20 mouse cellular contexts compared by ENCODE assay signal in the genomic region with DNA sequence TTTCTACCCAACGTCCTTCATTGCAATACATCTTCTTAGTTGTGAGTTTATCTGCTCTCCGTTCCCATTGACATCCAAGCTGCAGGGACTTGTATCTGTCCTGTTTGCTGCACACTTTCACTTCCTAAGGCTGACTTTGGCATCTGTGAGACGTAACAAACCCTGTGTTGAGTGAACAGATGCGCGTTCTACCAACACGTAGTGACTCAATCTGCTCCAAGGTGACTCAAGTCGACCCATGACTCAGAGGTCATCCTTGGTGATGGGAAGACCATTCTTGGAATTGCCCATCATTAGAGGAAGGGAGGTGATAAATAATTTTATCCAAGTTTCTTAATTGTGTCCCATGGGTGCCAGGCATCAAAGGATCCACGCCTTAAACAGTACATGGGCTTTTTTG.
DNase-seq lines count a peak whose midpoint lies in the region; TF ChIP-seq lines count a peak whose summit lies in the region.
"Had no signal": no experiment of that assay in that cellular context is flagged by ENCODE, and none has a peak within 500 bp of the region (broad histone marks: within the 10 kb centered on the region; RNA-seq: fewer than 3 reads in every experiment).

No protein-coding gene starts in this region.

- H3K4me2 ChIP-seq in CH12.LX (ENCODE audit: insufficient read depth, low read depth, poor library complexity, severe bottlenecking): no peak overlapping the region
- peak overlapping the region; percentile 31 for H3K4me2 ChIP-seq in myocyte (ENCODE audit: low read depth)
- H3K4me2 ChIP-seq: forebrain, embryonic 13.5 days; heart, embryonic 13.5 days; hindbrain, embryonic 12.5 days; hindbrain, embryonic 15.5 days had no signal

- no peaks in the 10 kb centered on the region for H3K27me3 ChIP-seq in CH12.LX (replicated peaks)
- no peaks in the 10 kb centered on the region for H3K27me3 ChIP-seq in myocyte (ENCODE audit: control insufficient read depth, insufficient read depth, insufficient read length)
- H3K27me3 ChIP-seq: forebrain, embryonic 13.5 days; heart, embryonic 13.5 days; hindbrain, embryonic 12.5 days; hindbrain, embryonic 15.5 days had no signal

- no peak overlapping the region for H3K27ac ChIP-seq in CH12.LX (ENCODE audit: insufficient read depth, low read depth)
- H3K27ac ChIP-seq: forebrain, embryonic 10.5 days; forebrain, embryonic 13.5 days; gastrocnemius, adult 2 months; heart, adult 2 months; heart, embryonic 10.5 days; heart, embryonic 13.5 days; hindbrain, embryonic 12.5 days; hindbrain, embryonic 15.5 days had no signal

- in situ Hi-C loops in CH12.LX (cut with MboI; ENCODE audit: low pct_ligation_motif_present, low pct_unique_long_range_greater_than_20kb, low sequenced_read_pairs): no loop called here

- H3K36me3 ChIP-seq in CH12.LX (replicated peaks in 1 of 2; ENCODE audit: control insufficient read depth in 1 of 2, insufficient read depth in 1 of 2, low read length in 1 of 2) (no peaks in the 10 kb centered on the region), myocyte (ENCODE audit: control insufficient read depth, insufficient read depth) (no peaks in the 10 kb centered on the region)
- H3K36me3 ChIP-seq: heart, embryonic 10.5 days; heart, embryonic 13.5 days; hindbrain, embryonic 12.5 days; hindbrain, embryonic 15.5 days had no signal

- DNase-seq in adrenal gland, adult 2 months: peak; percentile 16
- DNase-seq in adrenal gland, postnatal 25 days: no peak
- DNase-seq in 3134 (ENCODE audit: extremely low read depth, insufficient read length, low spot score) (peak; percentile 68), CH12.LX (ENCODE audit: extremely low read depth) (peak; percentile 2)
- DNase-seq in gastrocnemius, postnatal 10 days: no peak
- no peak for DNase-seq in cerebellum, postnatal 14 days
- DNase-seq: adrenal gland, postnatal 10 days; cerebellum, adult 11 months; cerebellum, adult 8-10 months; cerebellum, postnatal 10 days; gastrocnemius, adult 2 months; gastrocnemius, postnatal 25 days; heart, adult 2 months had no signal

- TF ChIP-seq POLR2A in CH12.LX (IDR thresholded peaks at IDR 0.05; ENCODE audit: low read depth, low read length) (no peak), myocyte (IDR thresholded peaks at IDR 0.05; ENCODE audit: insufficient read length, low read depth) (no peak)

- H3K9me3 ChIP-seq in CH12.LX (replicated peaks; ENCODE audit: low read length): no peaks in the 10 kb centered on the region
- H3K9me3 ChIP-seq: forebrain, embryonic 10.5 days; forebrain, embryonic 13.5 days; heart, embryonic 10.5 days; heart, embryonic 13.5 days; hindbrain, embryonic 12.5 days; hindbrain, embryonic 15.5 days had no signal

- no peak overlapping the region for H3ac ChIP-seq in myocyte (ENCODE audit: control insufficient read depth, insufficient read length)

- TF ChIP-seq EP300 in CH12.LX (IDR thresholded peaks at IDR 0.05; ENCODE audit: low read length): no peak

- no peak overlapping the region for H3K9ac ChIP-seq in CH12.LX (ENCODE audit: insufficient read depth, low read depth)
- H3K9ac ChIP-seq: forebrain, embryonic 13.5 days; heart, embryonic 13.5 days; hindbrain, embryonic 12.5 days; hindbrain, embryonic 15.5 days had no signal

- TF ChIP-seq RAD21 in CH12.LX (IDR thresholded peaks at IDR 0.05; ENCODE audit: low read depth, low read length): no peak

- H3K4me3 ChIP-seq in CH12.LX (replicated peaks in 1 of 3; ENCODE audit: low read depth in 2 of 3, low read length in 2 of 3, poor library complexity in 1 of 3) (no peak overlapping the region), myocyte (no peak overlapping the region)
- H3K4me3 ChIP-seq: forebrain, embryonic 10.5 days; forebrain, embryonic 13.5 days; gastrocnemius, adult 2 months; heart, adult 2 months; heart, embryonic 10.5 days; heart, embryonic 13.5 days; hindbrain, embryonic 12.5 days; hindbrain, embryonic 15.5 days had no signal

- no peak for TF ChIP-seq CTCF in CH12.LX (conservative IDR thresholded peaks at IDR 0.05 in 1 of 2, IDR thresholded peaks at IDR 0.05 in 1 of 2; ENCODE audit: low read depth in 2 of 2, low read length in 2 of 2)

- dilution Hi-C loops in CH12.LX (cut with MboI; ENCODE audit: extremely low pct_ligation_motif_present, extremely low pct_unique_long_range_greater_than_20kb, low sequenced_read_pairs): no loop called here

- no peaks in the 10 kb centered on the region for H3K4me1 ChIP-seq in CH12.LX (ENCODE audit: control insufficient read depth in 1 of 2, insufficient read depth in 2 of 2)
- H3K4me1 ChIP-seq: heart, embryonic 10.5 days; hindbrain, embryonic 12.5 days; hindbrain, embryonic 15.5 days had no signal

- H3K79me2 ChIP-seq in CH12.LX (replicated peaks; ENCODE audit: control insufficient read depth, extremely low read depth, insufficient read depth, poor library complexity, severe bottlenecking) (no peaks in the 10 kb centered on the region), myocyte (ENCODE audit: control insufficient read depth, insufficient read depth) (no peaks in the 10 kb centered on the region)

TF ChIP-seq in CH12.LX, 34 proteins besides CTCF, POLR2A, EP300 and RAD21:
- TF ChIP-seq ZC3H11A (IDR thresholded peaks at IDR 0.05; ENCODE audit: low read depth, low read length) (no peak), MYC (IDR thresholded peaks at IDR 0.05; ENCODE audit: low read depth, low read length) (no peak)

TF ChIP-seq in myocyte, 11 proteins besides CTCF, POLR2A, EP300 and RAD21:
- no peak for TF ChIP-seq REST (IDR thresholded peaks at IDR 0.05; ENCODE audit: insufficient read depth, insufficient read length)
- no peak for TF ChIP-seq TCF3 (IDR thresholded peaks at IDR 0.05; ENCODE audit: insufficient read length, low read depth)
- no peak for TF ChIP-seq E2F4 (IDR thresholded peaks at IDR 0.05; ENCODE audit: insufficient read depth)
- TF ChIP-seq MAX (IDR thresholded peaks at IDR 0.05; ENCODE audit: low read depth): no peak
- no peak for TF ChIP-seq MYOD1 (IDR thresholded peaks at IDR 0.05; ENCODE audit: control insufficient read depth in 1 of 3, insufficient read length in 2 of 3, low read depth in 2 of 3)
- TF ChIP-seq MYOG (IDR thresholded peaks at IDR 0.05; ENCODE audit: control insufficient read depth in 1 of 3, insufficient read depth in 1 of 3, insufficient read length in 2 of 3, low read depth in 2 of 3): no peak
- TF ChIP-seq TCF12 (IDR thresholded peaks at IDR 0.05; ENCODE audit: insufficient read depth, poor library complexity, severe bottlenecking): no peak
- TF ChIP-seq SRF (IDR thresholded peaks at IDR 0.05; ENCODE audit: control insufficient read depth, insufficient read length, low read depth): no peak
- TF ChIP-seq POLR2AphosphoS2 (IDR thresholded peaks at IDR 0.05; ENCODE audit: insufficient read length, low read depth): no peak
- TF ChIP-seq USF1 (IDR thresholded peaks at IDR 0.05; ENCODE audit: low read depth): no peak
- no peak for TF ChIP-seq CEBPB (IDR thresholded peaks at IDR 0.05; ENCODE audit: insufficient read depth, poor library complexity, severe bottlenecking)

Comparison
In these comparisons a context has a peak if more than half of its experiments do, and no peak if none do; other contexts are left out.
1. DNase-seq: peak in adrenal gland, adult 2 months (single experiment), 3134 (single experiment) and CH12.LX (single experiment); none in adrenal gland, postnatal 25 days (single experiment), gastrocnemius, postnatal 10 days (single experiment) and cerebellum, postnatal 14 days (0 of 2).